Mouse (Mus musculus) intestine, postnatal 0 days (tissue): ENCODE results near the gene Gabarapl2. TPM values are rescaled to one million over a fixed set of nuclear protein-coding genes. Genes with fewer than 3 reads are reported as not detected.

ENCODE experiments used
- ATAC-seq: fragments of 200-750 bp; cut with Nextera tagmentation; 2 replicates; pipeline ENCODE4 v1.8.0; 2017; ENCODE audit warnings: mild to moderate bottlenecking, moderate TSS enrichment, moderate library complexity
- H3K27ac ChIP-seq: fragments of 300-500 bp; sonication (generic); 2 replicates; pipeline ENCODE4 v1.5.1; 2014; ENCODE audit warnings: mild to moderate bottlenecking, low read depth, low read length, moderate library complexity
- H3K27me3 ChIP-seq: fragments of 300-500 bp; sonication (generic); replicated peaks from 2 replicates; pipeline ENCODE4 v1.6.1; 2014; ENCODE audit warnings: low read length, mixed read lengths; ENCODE audit not compliant: control insufficient read depth, insufficient read depth
- H3K36me3 ChIP-seq: fragments of 300-500 bp; sonication (generic); 2 replicates; pipeline ENCODE4 v1.6.1; 2014; ENCODE audit warnings: mild to moderate bottlenecking, moderate library complexity; ENCODE audit not compliant: control insufficient read depth, insufficient read depth
- H3K4me1 ChIP-seq: fragments of 300-500 bp; sonication (generic); replicated peaks from 2 replicates; pipeline ENCODE4 v1.6.1; 2014; ENCODE audit warnings: antibody characterized with exemption, low read length, mixed read lengths; ENCODE audit not compliant: control insufficient read depth, insufficient read depth
- H3K4me2 ChIP-seq: fragments of 300-500 bp; sonication (generic); replicated peaks from 2 replicates; pipeline ENCODE4 v1.6.1; 2014; ENCODE audit warnings: low read depth, mild to moderate bottlenecking, moderate library complexity
- H3K4me3 ChIP-seq: fragments of 300-500 bp; sonication (generic); 2 replicates; pipeline ENCODE4 v1.5.1; 2014; ENCODE audit warnings: low read depth, low read length
- H3K9ac ChIP-seq: fragments of 300-500 bp; sonication (generic); 2 replicates; pipeline ENCODE4 v1.6.1; 2014; ENCODE audit warnings: mild to moderate bottlenecking, low read depth, low read length
- H3K9me3 ChIP-seq: fragments of 300-500 bp; sonication (generic); 2 replicates; pipeline ENCODE4 v1.6.1; 2016; ENCODE audit warnings: mixed run types; ENCODE audit not compliant: control insufficient read depth
- CTCF ChIP-seq: sonication (generic); IDR thresholded peaks from 2 replicates; pipeline ENCODE4 v1.5.1; 2016; ENCODE audit warnings: low read depth, mild to moderate bottlenecking, control low read depth, antibody characterized with exemption, moderate library complexity
- WGBS: fragments of 180-500 bp; shearing (Covaris S2); extraction: QIAGEN DNeasy Blood & Tissue Kit; methylation state at CpG from one replicate; pipeline ENCODE4 v1.1.7; 2014; 5-methylcytosine and 5-hydroxymethylcytosine counted together
- polyA plus RNA-seq: library from polyadenylated mRNA; unstranded; fragments of >200 nt; fragmentation: Nextera tagmentation; extraction: Ambion mirVana; gene quantifications from 2 replicates; pipeline ENCODE4 v1.2.1, GENCODE M21; 2015

Gabarapl2 gene
- polyA plus RNA-seq, 1 experiment from 2014 or later, result 308 TPM

DNA sequence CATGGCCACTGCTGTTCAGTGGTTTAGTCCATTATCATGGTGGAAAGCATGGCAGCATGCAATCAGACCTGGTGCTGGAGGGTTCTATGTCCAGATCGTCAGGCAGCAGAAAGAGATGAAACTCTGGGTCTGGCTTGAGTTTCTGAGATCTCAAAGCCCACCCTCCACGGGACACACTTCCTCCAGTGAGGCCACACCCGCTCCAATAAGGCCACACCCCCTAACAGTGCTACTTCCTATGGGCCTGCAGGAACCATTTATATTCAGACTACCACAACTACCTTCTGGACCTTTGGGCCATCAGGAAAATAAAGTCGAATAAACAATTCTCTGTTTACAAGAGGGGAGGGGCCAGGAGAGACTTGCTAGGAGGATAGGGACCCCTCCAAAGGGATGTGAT is 19.5 kb upstream of the Gabarapl2 start:
- Histone ChIP-seq H3K4me2 (no peak overlapping the region), H3K36me3 (no peaks in the 10 kb centered on the region)
- 72% methylated on average over 4 of the region's 4 CpGs for WGBS

DNA sequence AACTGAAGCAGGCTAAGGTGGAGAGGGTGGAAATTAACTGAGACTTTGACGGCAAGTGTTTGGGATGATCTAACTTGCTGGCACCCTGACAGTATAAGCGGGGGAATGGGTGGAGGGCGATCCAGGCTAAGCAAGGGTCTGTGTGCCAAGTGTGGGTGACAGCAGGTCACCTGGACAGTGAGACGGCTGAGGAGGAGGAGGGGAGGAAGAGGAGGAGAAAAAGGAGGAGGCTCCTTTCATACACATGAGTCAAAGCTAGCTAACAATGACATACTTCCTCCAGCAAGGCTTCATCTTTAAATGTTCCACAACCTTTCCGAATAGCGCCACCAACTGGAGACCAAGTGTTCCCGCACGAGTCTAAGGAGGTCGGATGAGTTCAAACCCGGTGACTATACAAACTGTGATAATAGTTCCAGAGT is 17.1 kb upstream of the Gabarapl2 start:
- Histone ChIP-seq H3K9ac (no peak overlapping the region), H3K36me3 (no peaks in the 10 kb centered on the region), H3K4me3 (no peak overlapping the region), H3K4me2 (no peak overlapping the region), H3K9me3 (no peaks in the 10 kb centered on the region), H3K27me3 (no peaks in the 10 kb centered on the region), H3K4me1 (no peaks in the 10 kb centered on the region), H3K27ac (no peak overlapping the region)
- 31% methylated on average over 10 of the region's 10 CpGs for WGBS
- TF ChIP-seq CTCF, result peak; percentile 79
- ATAC-seq, result peak; percentile 59; the same call in 1 of the 2 replicates

More for the DNA sequence above, 19.5 kb upstream of the Gabarapl2 start:
- Histone ChIP-seq H3K9ac (no peak overlapping the region), H3K27me3 (no peaks in the 10 kb centered on the region), H3K4me1 (no peaks in the 10 kb centered on the region), H3K27ac (no peak overlapping the region), H3K4me3 (no peak overlapping the region), H3K9me3 (no peaks in the 10 kb centered on the region)
- no peak for ATAC-seq
- TF ChIP-seq CTCF, result no peak

DNA sequence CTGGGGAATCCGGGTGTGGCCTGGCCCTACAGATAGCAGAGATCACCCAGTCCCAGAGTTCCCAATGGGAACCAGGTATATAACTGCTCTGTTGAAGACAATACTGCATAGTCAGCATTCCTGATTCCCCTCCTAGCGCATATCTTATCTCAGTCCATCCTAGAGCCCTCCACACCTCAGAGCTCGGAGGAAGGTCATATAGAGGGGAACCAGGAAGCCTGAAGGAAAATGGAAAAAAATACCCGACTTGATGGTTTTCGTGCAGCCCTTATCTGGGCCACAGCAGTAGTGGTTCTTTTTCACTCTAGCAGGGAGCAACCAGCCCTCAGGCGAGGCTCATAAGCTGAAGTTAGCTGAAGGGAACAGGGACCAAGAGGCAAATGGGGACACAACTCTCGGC is 15.5 kb upstream of the Gabarapl2 start:
- WGBS, result 38% methylated on average over 7 of the region's 7 CpGs
- H3K27ac ChIP-seq, result no peak overlapping the region
- H3K9ac ChIP-seq, result no peak overlapping the region
- 0 out of 2 replicates have a peak, but pooled peaks have one; percentile 11 for ATAC-seq
- no peak overlapping the region for H3K4me2 ChIP-seq
- no peak for TF ChIP-seq CTCF
- H3K36me3 ChIP-seq, result no peaks in the 10 kb centered on the region
- no peaks in the 10 kb centered on the region for H3K9me3 ChIP-seq
- no peak overlapping the region for H3K4me3 ChIP-seq
- no peaks in the 10 kb centered on the region for H3K27me3 ChIP-seq
- H3K4me1 ChIP-seq, result no peaks in the 10 kb centered on the region

DNA sequence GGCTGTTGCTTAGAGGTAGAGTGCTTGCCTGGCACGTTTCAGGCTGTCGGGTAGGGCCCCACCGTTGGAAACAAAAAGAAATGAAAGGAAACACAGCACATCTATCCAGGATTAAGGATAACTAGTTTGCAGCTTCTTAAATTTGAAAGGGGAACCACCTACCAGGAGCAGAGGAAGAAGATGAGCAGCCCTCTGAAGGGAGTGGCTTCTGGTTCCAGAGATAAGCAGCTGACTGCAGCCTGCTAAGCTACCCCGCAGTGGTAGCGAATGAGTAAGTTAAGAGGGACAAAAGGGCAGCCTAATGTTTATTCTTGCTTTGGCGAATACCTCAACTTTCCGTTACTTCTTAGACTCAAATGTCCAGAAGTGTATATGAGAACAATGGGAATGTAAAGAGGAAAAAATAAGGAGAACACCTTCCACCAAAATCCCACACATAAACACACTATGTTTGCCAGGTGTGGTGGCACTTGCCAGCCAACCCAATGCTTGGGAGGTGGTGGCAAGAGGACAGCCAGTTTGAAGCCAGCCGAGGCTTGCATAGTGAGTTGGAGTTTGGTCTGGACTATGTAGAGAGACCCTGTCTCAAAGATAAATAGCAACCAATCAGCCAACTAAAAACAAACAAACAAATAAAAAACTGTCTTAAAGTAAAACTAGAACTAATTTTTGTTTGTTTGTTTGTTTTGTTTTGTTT is 10.7 kb upstream of the Gabarapl2 start:
- H3K4me2 ChIP-seq, result no peak overlapping the region
- H3K27me3 ChIP-seq, result no peaks in the 10 kb centered on the region
- no peak overlapping the region for H3K9ac ChIP-seq
- no peaks in the 10 kb centered on the region for H3K4me1 ChIP-seq
- 50% methylated on average over 8 of the region's 8 CpGs for WGBS
- no peak for TF ChIP-seq CTCF
- no peak overlapping the region for H3K27ac ChIP-seq
- no peak for ATAC-seq
- no peak overlapping the region for H3K4me3 ChIP-seq
- no peaks in the 10 kb centered on the region for H3K9me3 ChIP-seq
- no peaks in the 10 kb centered on the region for H3K36me3 ChIP-seq

DNA sequence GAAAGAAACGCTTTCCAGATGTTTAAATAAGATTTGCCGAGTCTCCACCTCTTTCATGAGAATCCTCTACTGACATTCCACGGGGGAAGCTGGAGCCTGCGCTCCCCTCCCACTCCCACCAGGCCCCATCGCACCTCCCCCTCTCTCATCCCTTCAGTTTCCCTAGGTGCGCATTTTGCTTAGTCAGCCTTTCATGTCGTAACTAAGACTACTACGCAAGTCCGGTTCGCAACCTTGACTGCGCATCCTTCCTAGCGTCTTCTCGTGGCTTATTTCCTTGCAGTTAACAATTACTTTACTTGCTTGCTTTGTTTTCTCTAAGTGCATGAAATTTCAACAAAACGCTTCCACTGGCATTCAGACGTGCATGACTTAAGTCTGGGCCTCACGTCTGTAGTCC is 8.8 kb upstream of the Gabarapl2 start:
- TF ChIP-seq CTCF, result no peak
- Histone ChIP-seq H3K27me3 (no peaks in the 10 kb centered on the region), H3K9ac (no peak overlapping the region), H3K36me3 (no peaks in the 10 kb centered on the region), H3K4me2 (no peak overlapping the region), H3K4me1 (no peaks in the 10 kb centered on the region), H3K9me3 (no peaks in the 10 kb centered on the region), H3K4me3 (no peak overlapping the region), H3K27ac (no peak overlapping the region)
- no peak for ATAC-seq
- WGBS, result 82% methylated on average over 16 of the region's 16 CpGs

DNA sequence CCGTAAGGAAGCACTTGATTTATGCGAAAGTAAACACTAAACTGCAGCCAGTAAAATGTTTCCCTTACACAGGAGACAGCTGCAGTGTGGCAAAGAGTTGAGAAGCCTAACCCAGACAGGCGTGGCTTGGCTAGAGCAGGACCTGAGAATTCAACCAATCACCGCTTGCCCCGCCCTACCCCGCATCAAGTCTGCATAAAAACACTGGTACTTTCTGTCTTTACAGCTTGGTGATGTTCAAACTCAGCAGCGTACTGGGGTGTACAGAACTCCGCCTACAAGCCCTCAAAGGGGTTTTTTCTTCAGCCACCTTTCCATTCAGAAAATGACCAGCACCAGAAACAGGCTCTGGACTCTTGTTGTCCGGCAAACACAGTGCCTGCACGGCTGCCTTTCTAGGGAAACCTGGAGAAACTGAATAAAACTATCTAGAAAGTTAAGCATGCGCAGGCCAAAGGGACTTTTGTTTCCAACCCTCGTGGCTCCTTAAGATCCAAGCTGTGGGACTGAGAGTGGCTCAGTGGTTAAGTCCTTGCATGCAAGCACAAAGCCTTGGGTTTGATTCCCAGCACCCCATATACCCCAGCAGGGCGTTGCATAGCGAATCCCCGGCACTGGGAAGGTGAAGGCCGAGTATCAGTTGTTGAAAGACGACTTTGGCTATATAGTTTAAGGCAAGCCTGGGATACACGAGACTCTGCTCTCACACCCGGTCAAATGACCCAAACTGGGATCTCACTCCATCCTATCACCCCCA is 7.7 kb upstream of the Gabarapl2 start:
- no peaks in the 10 kb centered on the region for H3K27me3 ChIP-seq
- H3K9me3 ChIP-seq, result no peaks in the 10 kb centered on the region
- H3K4me1 ChIP-seq, result no peaks in the 10 kb centered on the region
- 36% methylated on average over 19 of the region's 19 CpGs for WGBS
- peak overlapping the region; percentile 98 for H3K4me2 ChIP-seq
- peak overlapping the region; percentile 62 for H3K4me3 ChIP-seq
- no peak for TF ChIP-seq CTCF
- H3K36me3 ChIP-seq, result no peaks in the 10 kb centered on the region
- peak overlapping the region; percentile 51; the same call in 1 of the 2 replicates for H3K9ac ChIP-seq
- H3K27ac ChIP-seq, result no peak overlapping the region
- ATAC-seq, result no peak
